Mouse (Mus musculus) midbrain, embryonic 16.5 days (tissue): Measurements from ENCODE around the gene Usb1. TPM values are rescaled to one million over a fixed set of nuclear protein-coding genes. Genes with fewer than 3 reads are reported as not detected.

Experiments
- ATAC-seq: fragments of 200-750 bp; cut with Nextera tagmentation; 2 replicates; pipeline ENCODE4 v1.8.0; 2017; ENCODE audit warnings: moderate TSS enrichment
- H3K27ac ChIP-seq: fragments of 300-500 bp; sonication (generic); 2 replicates; pipeline ENCODE4 v1.5.1; 2014; ENCODE audit warnings: mild to moderate bottlenecking, low read length, mixed read lengths
- H3K27me3 ChIP-seq: fragments of 300-500 bp; sonication (generic); 2 replicates; pipeline ENCODE4 v1.6.1; 2014; ENCODE audit warnings: low read depth, low read length, mixed read lengths; ENCODE audit not compliant: control insufficient read depth, insufficient read depth
- H3K36me3 ChIP-seq: fragments of 300-500 bp; sonication (generic); 2 replicates; pipeline ENCODE4 v1.6.1; 2014; ENCODE audit warnings: mild to moderate bottlenecking, low read length, moderate library complexity, mixed read lengths; ENCODE audit not compliant: control insufficient read depth, insufficient read depth
- H3K4me1 ChIP-seq: fragments of 300-500 bp; sonication (generic); 2 replicates; pipeline ENCODE4 v1.6.1; 2014; ENCODE audit warnings: mild to moderate bottlenecking, low read length, mixed read lengths; ENCODE audit not compliant: control insufficient read depth, insufficient read depth
- H3K4me2 ChIP-seq: fragments of 300-500 bp; sonication (generic); 2 replicates; pipeline ENCODE4 v1.6.1; 2014; ENCODE audit warnings: mild to moderate bottlenecking, low read length, mixed read lengths
- H3K4me3 ChIP-seq: fragments of 300-500 bp; sonication (generic); 2 replicates; pipeline ENCODE4 v1.5.1; 2014; ENCODE audit warnings: low read depth, mild to moderate bottlenecking, low read length, moderate library complexity, mixed read lengths
- H3K9ac ChIP-seq: fragments of 300-500 bp; sonication (generic); 2 replicates; pipeline ENCODE4 v1.6.1; 2014; ENCODE audit warnings: low read depth, low read length, mixed read lengths
- H3K9me3 ChIP-seq: fragments of 300-500 bp; sonication (generic); replicated peaks from 2 replicates; pipeline ENCODE4 v1.6.1; 2014; ENCODE audit warnings: mild to moderate bottlenecking, low read length, mixed read lengths; ENCODE audit not compliant: control insufficient read depth, poor library complexity, severe bottlenecking
- WGBS: fragments of 180-500 bp; shearing (Covaris S2); extraction: QIAGEN DNeasy Blood & Tissue Kit; methylation state at CpG from one replicate; pipeline ENCODE4 v1.1.7; 2014; 5-methylcytosine and 5-hydroxymethylcytosine counted together
- polyA plus RNA-seq: library from polyadenylated mRNA; unstranded; fragments of >200 nt; fragmentation: Nextera tagmentation; extraction: Ambion mirVana; gene quantifications from 2 replicates; pipeline ENCODE4 v1.2.1, GENCODE M21; 2015

Usb1 gene
- 35.5 and 38.2 TPM in 2 replicates for polyA plus RNA-seq

GRCm38 (mm10) chr8:95331720-95332436 lies at the start of gene Usb1, which contains the start of gene Zfp319:
TSS of gene Usb1 (plus strand) at chr8:95332284.
TSS of gene Zfp319 (minus strand) at chr8:95331950.
- Histone ChIP-seq H3K4me3 (peak within 1 kb of the TSS; percentile 79), H3K9me3 (no peaks in the 10 kb centered on the region), H3K9ac (peak within 1 kb of the TSS; percentile 95), H3K27me3 (no peaks in the 10 kb centered on the region), H3K27ac (peak within 1 kb of the TSS; percentile 94), H3K4me1 (peaks cover 19% of the 10 kb centered on the region), H3K36me3 (peaks cover 24% of the 10 kb centered on the region), H3K4me2 (peak within 1 kb of the TSS; percentile 89)
- ATAC-seq, result peak; percentile 92
- WGBS, result under 1% methylated on average over 68 of the region's 80 CpGs

- WGBS, result 68% methylated on average over 6 of the region's 6 CpGs
- no peak overlapping the region for H3K4me3 ChIP-seq
- no peak overlapping the region for H3K9ac ChIP-seq
- H3K4me1 ChIP-seq, result no peaks in the 10 kb centered on the region
- H3K4me2 ChIP-seq, result no peak overlapping the region
- H3K27me3 ChIP-seq, result no peaks in the 10 kb centered on the region
- H3K9me3 ChIP-seq, result no peaks in the 10 kb centered on the region
- ATAC-seq, result no peak
- H3K36me3 ChIP-seq, result no peaks in the 10 kb centered on the region
- H3K27ac ChIP-seq, result no peak overlapping the region
Measured at GRCm38 (mm10) chr8:95289066-95289650, 42.9 kb upstream of the Usb1 start.

GRCm38 (mm10) chr8:95293172-95293571 lies 38.9 kb upstream of the Usb1 start:
- Histone ChIP-seq H3K4me3 (no peak overlapping the region), H3K9me3 (no peaks in the 10 kb centered on the region), H3K27me3 (no peaks in the 10 kb centered on the region), H3K27ac (no peak overlapping the region), H3K4me2 (no peak overlapping the region), H3K9ac (no peak overlapping the region), H3K36me3 (no peaks in the 10 kb centered on the region), H3K4me1 (no peaks in the 10 kb centered on the region)
- no peak for ATAC-seq
- WGBS, result 83% methylated on average over 11 of the region's 11 CpGs

- Histone ChIP-seq H3K4me1 (no peaks in the 10 kb centered on the region), H3K9ac (no peak overlapping the region), H3K9me3 (no peaks in the 10 kb centered on the region), H3K4me2 (no peak overlapping the region), H3K4me3 (no peak overlapping the region), H3K27ac (no peak overlapping the region; the same call in 1 of the 2 replicates), H3K36me3 (no peaks in the 10 kb centered on the region), H3K27me3 (no peaks in the 10 kb centered on the region)
- 64% methylated on average over 7 of the region's 7 CpGs for WGBS
- ATAC-seq, result no peak
Measured at GRCm38 (mm10) chr8:95293891-95294290, 38.2 kb upstream of the Usb1 start.

GRCm38 (mm10) chr8:95302410-95302809 lies 29.7 kb upstream of the Usb1 start:
- Histone ChIP-seq H3K36me3 (no peaks in the 10 kb centered on the region), H3K27me3 (no peaks in the 10 kb centered on the region), H3K9ac (no peak overlapping the region), H3K9me3 (no peaks in the 10 kb centered on the region), H3K4me3 (no peak overlapping the region), H3K27ac (no peak overlapping the region), H3K4me2 (no peak overlapping the region), H3K4me1 (peaks cover 2% of the 10 kb centered on the region; the same call in 1 of the 2 replicates)
- WGBS, result 20% methylated on average over 5 of the region's 5 CpGs
- ATAC-seq, result no peak

- WGBS, result 77% methylated on average over 4 of the region's 4 CpGs
Measured at GRCm38 (mm10) chr8:95305526-95305925, 26.6 kb upstream of the Usb1 start.

GRCm38 (mm10) chr8:95306431-95306830 lies 25.7 kb upstream of the Usb1 start, which contains the start of gene Cngb1:
TSS of gene Cngb1 (minus strand) at chr8:95306585.
- no peaks in the 10 kb centered on the region for H3K27me3 ChIP-seq
- H3K4me1 ChIP-seq, result peaks cover 8% of the 10 kb centered on the region; the same call in 1 of the 2 replicates
- WGBS, result 48% methylated on average over 6 of the region's 6 CpGs
- no peak within 1 kb of the TSS for H3K27ac ChIP-seq
- H3K4me3 ChIP-seq, result no peak within 1 kb of the TSS
- ATAC-seq, result no peak
- H3K4me2 ChIP-seq, result no peak within 1 kb of the TSS
- no peak within 1 kb of the TSS for H3K9ac ChIP-seq
- no peaks in the 10 kb centered on the region for H3K9me3 ChIP-seq
- H3K36me3 ChIP-seq, result no peaks in the 10 kb centered on the region

More at GRCm38 (mm10) chr8:95305526-95305925, 26.6 kb upstream of the Usb1 start:
- Histone ChIP-seq H3K9me3 (no peaks in the 10 kb centered on the region), H3K4me2 (no peak overlapping the region), H3K9ac (no peak overlapping the region), H3K36me3 (no peaks in the 10 kb centered on the region), H3K27ac (no peak overlapping the region), H3K4me3 (no peak overlapping the region), H3K27me3 (no peaks in the 10 kb centered on the region), H3K4me1 (peaks cover 5% of the 10 kb centered on the region; the same call in 1 of the 2 replicates)
- no peak for ATAC-seq

- H3K27ac ChIP-seq, result no peak within 1 kb of the TSS
- H3K9me3 ChIP-seq, result no peaks in the 10 kb centered on the region
- 0 out of 2 replicates have a peak within 1 kb of the TSS, but pooled peaks have one; percentile 18 for H3K4me2 ChIP-seq
- 0 out of 2 replicates have a peak within 1 kb of the TSS, but pooled peaks have one; percentile 30 for H3K9ac ChIP-seq
- no peak within 1 kb of the TSS for H3K4me3 ChIP-seq
- peaks cover 8% of the 10 kb centered on the region; the same call in 1 of the 2 replicates for H3K4me1 ChIP-seq
- 0 out of 2 replicates have a peak, but pooled peaks have one; percentile 32 for ATAC-seq
- no peaks in the 10 kb centered on the region for H3K27me3 ChIP-seq
- no peaks in the 10 kb centered on the region for H3K36me3 ChIP-seq
- 20% methylated on average over 6 of the region's 6 CpGs for WGBS
Measured at GRCm38 (mm10) chr8:95310342-95310970, 21.6 kb upstream of the Usb1 start, which contains the start of gene Tepp. TSS of gene Tepp (plus strand) at chr8:95310566.
